Mouse (Mus musculus): ENCODE results near the gene Bsg. TPM values are rescaled to one million over a fixed set of nuclear protein-coding genes. Genes with fewer than 3 reads are reported as not detected.

The Bsg gene
- polyA plus RNA-seq, 1 experiment from 2014 or later, result 1,158 TPM

DNA sequence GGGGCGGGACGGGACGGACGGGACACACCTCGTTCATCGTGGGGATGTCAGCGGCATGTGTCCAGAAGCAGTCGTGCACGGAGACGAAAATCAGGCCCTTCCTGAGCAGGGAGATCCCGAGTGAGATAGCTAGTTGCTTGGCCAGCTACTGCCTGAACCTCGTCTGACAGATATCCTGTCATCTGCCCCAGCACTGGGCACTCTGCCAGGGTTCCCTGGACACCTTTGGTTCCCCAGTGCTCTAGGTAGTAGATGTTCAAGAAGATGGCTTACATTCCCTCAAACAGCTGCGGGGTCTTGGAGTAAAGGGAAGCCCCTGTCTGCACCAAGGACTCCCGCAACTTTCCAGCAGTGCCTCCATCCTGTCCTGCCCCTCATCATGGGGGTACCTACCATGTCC, 32.4 kb downstream of the Bsg start:
- Histone ChIP-seq H3K27ac (ENCODE audit: low read length) (no peak overlapping the region), H3K4me2 (ENCODE audit: low read depth, low read length) (no peak overlapping the region), H3K27me3 (replicated peaks; ENCODE audit: control insufficient read depth, insufficient read depth, low read length) (no peaks in the 10 kb centered on the region), H3K9me3 (ENCODE audit: control insufficient read depth, low read length) (peaks cover 61% of the 10 kb centered on the region), H3K36me3 (ENCODE audit: control insufficient read depth, insufficient read depth, low read length) (peaks cover 77% of the 10 kb centered on the region), H3K9ac (ENCODE audit: low read depth, low read length) (no peak overlapping the region), H3K4me1 (ENCODE audit: control insufficient read depth, insufficient read depth, low read length) (0 out of 2 replicates have a peak, but pooled peaks cover 2% of the 10 kb centered on the region), H3K4me3 (ENCODE audit: low read length) (no peak overlapping the region)
- no peak for ATAC-seq
- WGBS, result 93% methylated on average over 14 of the region's 14 CpGs

DNA sequence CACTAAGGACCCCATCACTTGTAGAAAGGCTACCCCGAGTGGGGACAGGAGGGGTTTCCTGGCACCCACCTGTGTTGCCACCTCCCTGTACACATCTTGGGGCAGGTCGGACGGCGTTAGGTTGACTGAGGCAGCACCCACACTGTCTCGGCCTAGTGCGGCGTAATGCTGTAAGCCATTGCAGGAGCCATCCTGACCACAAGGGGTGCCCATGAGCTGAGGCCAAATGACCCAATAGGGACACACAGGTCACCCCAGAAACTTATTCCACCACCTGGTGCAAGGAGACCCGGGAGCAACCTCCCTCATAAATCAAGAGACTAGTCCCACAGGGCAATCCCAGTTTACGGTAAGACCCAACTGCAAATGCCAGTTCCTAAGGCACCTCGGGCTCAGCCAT, 34.0 kb downstream of the Bsg start:
- Histone ChIP-seq H3K9ac (ENCODE audit: low read depth, low read length) (no peak overlapping the region), H3K4me2 (ENCODE audit: low read depth, low read length) (no peak overlapping the region), H3K27ac (ENCODE audit: low read length) (no peak overlapping the region), H3K9me3 (ENCODE audit: control insufficient read depth, low read length) (peaks cover 61% of the 10 kb centered on the region), H3K4me3 (ENCODE audit: low read length) (no peak overlapping the region), H3K4me1 (ENCODE audit: control insufficient read depth, insufficient read depth, low read length) (0 out of 2 replicates have a peak, but pooled peaks cover 2% of the 10 kb centered on the region), H3K27me3 (replicated peaks; ENCODE audit: control insufficient read depth, insufficient read depth, low read length) (no peaks in the 10 kb centered on the region), H3K36me3 (ENCODE audit: control insufficient read depth, insufficient read depth, low read length) (peaks cover 89% of the 10 kb centered on the region)
- 90% methylated on average over 10 of the region's 10 CpGs for WGBS
- no peak for ATAC-seq

DNA sequence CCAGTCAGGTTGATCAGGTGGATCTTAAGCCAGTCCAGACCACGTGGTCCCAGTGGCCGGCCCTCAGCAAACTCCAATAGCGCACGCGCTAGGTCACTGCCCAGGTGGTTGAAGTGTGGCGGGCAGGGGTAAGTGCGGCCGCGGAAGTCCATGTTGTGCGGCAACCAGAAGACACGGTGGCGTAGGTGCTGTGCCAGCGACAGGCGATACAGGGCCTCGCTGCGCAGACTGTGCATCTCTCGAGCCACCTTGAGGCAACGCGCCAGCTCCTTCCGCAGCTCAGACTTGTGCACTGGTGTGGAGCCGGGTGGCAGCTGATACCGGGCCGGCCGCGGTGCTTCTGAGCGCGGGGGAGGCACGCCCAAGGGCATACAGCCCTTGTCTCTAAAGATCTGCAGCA, 34.9 kb downstream of the Bsg start:
- no peak for ATAC-seq
- H3K9me3 ChIP-seq (ENCODE audit: control insufficient read depth, low read length), result peaks cover 56% of the 10 kb centered on the region
- WGBS, result 94% methylated on average over 28 of the region's 28 CpGs

DNA sequence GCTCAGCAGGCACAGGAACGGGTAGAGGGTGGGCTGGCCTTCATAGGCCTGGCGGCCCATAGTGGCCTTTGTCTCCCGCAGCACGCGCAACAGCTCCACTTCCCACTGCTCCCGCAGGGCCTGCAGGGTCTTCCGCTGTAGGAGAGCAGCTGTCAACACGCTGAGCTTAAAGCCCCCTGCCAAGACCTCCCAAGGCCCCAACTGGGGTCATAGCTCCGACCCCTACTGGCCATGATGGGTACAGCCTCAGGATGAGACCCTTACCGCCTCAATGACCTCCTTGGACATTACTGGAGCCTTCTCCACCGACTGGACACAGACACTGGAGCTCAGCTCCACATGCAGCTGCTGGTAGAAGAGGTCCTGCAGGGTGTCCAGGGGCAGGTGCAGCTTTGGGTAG, 36.6 kb downstream of the Bsg start:
- Histone ChIP-seq H3K9me3 (ENCODE audit: control insufficient read depth, low read length) (peaks cover 49% of the 10 kb centered on the region), H3K4me1 (ENCODE audit: control insufficient read depth, insufficient read depth, low read length) (peaks cover 6% of the 10 kb centered on the region), H3K9ac (ENCODE audit: low read depth, low read length) (no peak overlapping the region), H3K27me3 (replicated peaks; ENCODE audit: control insufficient read depth, insufficient read depth, low read length) (no peaks in the 10 kb centered on the region), H3K4me3 (ENCODE audit: low read length) (no peak overlapping the region), H3K27ac (ENCODE audit: low read length) (no peak overlapping the region), H3K36me3 (ENCODE audit: control insufficient read depth, insufficient read depth, low read length) (peaks cover 79% of the 10 kb centered on the region), H3K4me2 (ENCODE audit: low read depth, low read length) (no peak overlapping the region)
- 79% methylated on average over 11 of the region's 11 CpGs for WGBS
- no peak for ATAC-seq

More for the DNA sequence above, 34.9 kb downstream of the Bsg start:
- H3K4me1 ChIP-seq (ENCODE audit: control insufficient read depth, insufficient read depth, low read length), result 0 out of 2 replicates have a peak, but pooled peaks cover 2% of the 10 kb centered on the region
- peaks cover 90% of the 10 kb centered on the region for H3K36me3 ChIP-seq (ENCODE audit: control insufficient read depth, insufficient read depth, low read length)
- H3K9ac ChIP-seq (ENCODE audit: low read depth, low read length), result no peak overlapping the region
- H3K27me3 ChIP-seq (replicated peaks; ENCODE audit: control insufficient read depth, insufficient read depth, low read length), result no peaks in the 10 kb centered on the region
- H3K27ac ChIP-seq (ENCODE audit: low read length), result no peak overlapping the region
- H3K4me2 ChIP-seq (ENCODE audit: low read depth, low read length), result no peak overlapping the region
- no peak overlapping the region for H3K4me3 ChIP-seq (ENCODE audit: low read length)

DNA sequence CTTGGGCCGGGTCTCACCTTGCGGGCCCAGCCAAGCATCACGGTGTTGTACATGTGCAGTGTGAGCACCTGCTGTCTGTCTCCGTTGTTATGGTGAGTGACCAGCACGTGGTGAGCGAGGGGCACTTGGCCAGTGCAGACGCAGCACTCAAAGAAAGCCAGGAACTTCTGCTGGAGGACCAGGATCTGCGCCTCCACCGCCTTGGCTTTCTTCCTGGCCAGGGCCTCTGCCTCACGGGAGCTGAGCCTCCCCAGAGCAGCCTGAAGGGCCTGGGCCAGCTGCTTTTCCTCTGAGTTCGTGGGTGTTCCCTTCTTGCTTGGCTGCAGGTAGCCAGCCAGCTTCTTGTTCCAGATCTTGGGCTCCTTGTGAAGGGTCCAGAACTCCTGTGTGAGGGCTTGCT, 38.9 kb downstream of the Bsg start:
- ATAC-seq, result no peak
- no peak overlapping the region for H3K4me3 ChIP-seq (ENCODE audit: low read length)
- H3K27ac ChIP-seq (ENCODE audit: low read length), result no peak overlapping the region
- H3K4me1 ChIP-seq (ENCODE audit: control insufficient read depth, insufficient read depth, low read length), result peaks cover 10% of the 10 kb centered on the region
- H3K36me3 ChIP-seq (ENCODE audit: control insufficient read depth, insufficient read depth, low read length), result peaks cover 57% of the 10 kb centered on the region
- no peaks in the 10 kb centered on the region for H3K27me3 ChIP-seq (replicated peaks; ENCODE audit: control insufficient read depth, insufficient read depth, low read length)
- peaks cover 29% of the 10 kb centered on the region for H3K9me3 ChIP-seq (ENCODE audit: control insufficient read depth, low read length)
- WGBS, result 89% methylated on average over 11 of the region's 11 CpGs
- no peak overlapping the region for H3K4me2 ChIP-seq (ENCODE audit: low read depth, low read length)
- no peak overlapping the region for H3K9ac ChIP-seq (ENCODE audit: low read depth, low read length)

DNA sequence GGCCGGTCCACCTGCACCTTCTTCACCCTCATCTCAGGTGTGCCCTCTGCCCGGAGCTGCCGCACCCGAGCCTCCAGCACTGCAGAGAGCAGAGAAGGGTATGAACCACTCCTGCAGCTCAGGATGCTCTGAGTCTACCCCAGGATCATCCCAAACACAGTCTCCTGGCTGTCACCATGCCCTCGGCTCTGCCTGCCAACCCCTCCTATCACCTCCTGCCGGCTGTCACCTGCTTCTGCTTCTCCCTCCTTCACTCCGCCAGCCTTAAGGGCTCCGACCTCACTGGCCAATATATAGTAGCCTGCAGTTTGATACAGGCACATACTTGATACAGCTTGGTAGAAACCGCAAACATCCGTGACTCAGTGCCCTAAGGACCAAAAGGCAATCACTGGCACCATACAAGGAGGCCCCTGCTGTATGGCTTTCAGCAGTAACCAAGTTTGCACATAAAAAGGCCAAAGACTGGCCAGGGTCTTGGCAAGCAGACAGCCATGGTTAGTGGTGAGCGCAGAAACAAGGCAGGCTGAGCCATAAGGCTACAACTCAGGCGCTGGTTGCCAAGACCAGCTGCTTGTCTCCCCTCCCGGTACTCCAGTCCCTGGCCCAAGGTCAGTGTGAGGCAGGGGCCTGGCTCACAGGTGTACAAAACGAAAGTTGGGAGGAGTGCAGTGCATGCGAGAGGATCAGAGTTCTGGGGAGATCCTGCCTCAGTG, 39.5 kb downstream of the Bsg start:
- Histone ChIP-seq H3K9ac (ENCODE audit: low read depth, low read length) (no peak overlapping the region), H3K27ac (ENCODE audit: low read length) (no peak overlapping the region), H3K36me3 (ENCODE audit: control insufficient read depth, insufficient read depth, low read length) (peaks cover 50% of the 10 kb centered on the region), H3K4me1 (ENCODE audit: control insufficient read depth, insufficient read depth, low read length) (peaks cover 10% of the 10 kb centered on the region), H3K27me3 (replicated peaks; ENCODE audit: control insufficient read depth, insufficient read depth, low read length) (no peaks in the 10 kb centered on the region), H3K4me2 (ENCODE audit: low read depth, low read length) (no peak overlapping the region), H3K4me3 (ENCODE audit: low read length) (no peak overlapping the region), H3K9me3 (ENCODE audit: control insufficient read depth, low read length) (peaks cover 23% of the 10 kb centered on the region)
- 95% methylated on average over 15 of the region's 15 CpGs for WGBS
- ATAC-seq, result no peak

DNA sequence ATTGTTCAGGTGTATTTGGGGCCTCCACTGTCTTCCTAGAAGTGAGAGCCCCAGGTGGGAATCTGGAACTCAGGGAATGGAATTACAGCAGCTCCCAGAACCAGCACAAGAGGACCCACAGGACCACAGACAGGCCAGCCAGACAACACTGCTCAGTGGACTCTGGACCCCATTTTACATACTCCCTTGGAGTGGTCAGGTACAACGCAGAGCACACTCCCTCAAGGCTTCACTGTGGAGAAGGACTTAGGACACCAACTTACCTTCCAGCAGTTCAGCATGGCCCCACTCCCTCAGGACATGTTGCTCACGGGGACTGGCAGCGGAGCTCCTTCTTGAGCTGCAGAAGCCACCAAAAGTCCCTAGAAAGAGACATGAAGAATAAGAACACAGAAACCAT, 41.1 kb downstream of the Bsg start:
- H3K4me2 ChIP-seq (ENCODE audit: low read depth, low read length), result peak overlapping the region; percentile 63
- H3K9ac ChIP-seq (ENCODE audit: low read depth, low read length), result peak overlapping the region; percentile 75; the same call in 1 of the 2 replicates
- H3K27me3 ChIP-seq (replicated peaks; ENCODE audit: control insufficient read depth, insufficient read depth, low read length), result no peaks in the 10 kb centered on the region
- peaks cover 7% of the 10 kb centered on the region for H3K9me3 ChIP-seq (ENCODE audit: control insufficient read depth, low read length)
- H3K4me3 ChIP-seq (ENCODE audit: low read length), result peak overlapping the region; percentile 69
- ATAC-seq, result peak; percentile 29
- peaks cover 10% of the 10 kb centered on the region for H3K4me1 ChIP-seq (ENCODE audit: control insufficient read depth, insufficient read depth, low read length)
- peaks cover 34% of the 10 kb centered on the region for H3K36me3 ChIP-seq (ENCODE audit: control insufficient read depth, insufficient read depth, low read length)
- 75% methylated on average over 3 of the region's 3 CpGs for WGBS
- H3K27ac ChIP-seq (ENCODE audit: low read length), result 0 out of 2 replicates have a peak overlapping the region, but pooled peaks have one; percentile 33

DNA sequence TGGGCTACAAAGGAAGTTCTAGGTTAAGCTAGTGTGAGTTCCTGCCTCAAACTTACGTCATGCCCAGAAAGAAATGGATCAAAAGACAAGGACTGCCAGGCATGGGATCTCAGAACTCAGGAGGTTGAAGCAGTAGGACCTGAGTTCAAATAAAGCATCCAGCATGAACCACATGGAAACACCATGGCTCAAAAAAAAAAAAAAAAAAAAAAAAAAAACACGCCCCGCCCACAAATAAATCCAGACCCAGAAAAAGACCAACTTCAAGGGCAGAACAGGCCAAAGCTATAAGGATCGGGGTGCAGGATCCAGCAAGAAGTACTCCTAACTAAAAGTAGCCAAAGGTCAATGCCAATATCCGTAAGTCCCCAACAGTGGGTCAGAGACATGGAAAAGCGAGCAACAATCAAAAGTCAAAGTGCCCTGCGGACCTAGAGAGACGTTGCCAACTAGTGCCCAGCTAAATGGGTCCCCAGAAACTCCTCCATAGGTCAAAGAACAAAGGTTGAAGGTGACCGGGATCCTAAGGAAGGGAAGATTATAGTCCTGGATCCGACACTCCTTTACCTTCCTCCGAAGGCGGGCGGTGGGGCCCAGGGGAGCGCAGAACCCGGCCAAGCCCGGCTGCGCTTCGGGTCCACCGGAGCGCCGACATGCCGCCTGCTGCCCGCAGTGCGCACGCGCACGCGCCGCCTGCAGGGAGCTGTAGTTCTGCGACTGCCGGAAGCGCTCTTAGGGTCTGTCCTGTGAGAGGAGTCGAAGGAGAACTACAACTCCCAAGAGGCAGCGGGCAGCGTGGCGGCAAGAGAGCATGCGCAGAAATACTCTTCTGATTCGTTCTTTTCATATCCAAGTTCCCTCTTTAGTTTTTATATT, 41.8 kb downstream of the Bsg start, which contains the start of gene Polrmt:
Gene Polrmt, minus strand, starts transcription at position 684 of the 876 bp plus-strand sequence.
- peak within 1 kb of the TSS; percentile 33; the same call in 1 of the 2 replicates for H3K27ac ChIP-seq (ENCODE audit: low read length)
- peak within 1 kb of the TSS; percentile 69 for H3K4me3 ChIP-seq (ENCODE audit: low read length)
- peaks cover 27% of the 10 kb centered on the region for H3K36me3 ChIP-seq (ENCODE audit: control insufficient read depth, insufficient read depth, low read length)
- ATAC-seq, result peak; percentile 98
- no peaks in the 10 kb centered on the region for H3K27me3 ChIP-seq (replicated peaks; ENCODE audit: control insufficient read depth, insufficient read depth, low read length)
- H3K4me1 ChIP-seq (ENCODE audit: control insufficient read depth, insufficient read depth, low read length), result peaks cover 10% of the 10 kb centered on the region
- H3K4me2 ChIP-seq (ENCODE audit: low read depth, low read length), result peak within 1 kb of the TSS; percentile 63
- no peaks in the 10 kb centered on the region for H3K9me3 ChIP-seq (ENCODE audit: control insufficient read depth, low read length)
- peak within 1 kb of the TSS; percentile 75 for H3K9ac ChIP-seq (ENCODE audit: low read depth, low read length)
- WGBS, result 2% methylated on average over 37 of the region's 38 CpGs

DNA sequence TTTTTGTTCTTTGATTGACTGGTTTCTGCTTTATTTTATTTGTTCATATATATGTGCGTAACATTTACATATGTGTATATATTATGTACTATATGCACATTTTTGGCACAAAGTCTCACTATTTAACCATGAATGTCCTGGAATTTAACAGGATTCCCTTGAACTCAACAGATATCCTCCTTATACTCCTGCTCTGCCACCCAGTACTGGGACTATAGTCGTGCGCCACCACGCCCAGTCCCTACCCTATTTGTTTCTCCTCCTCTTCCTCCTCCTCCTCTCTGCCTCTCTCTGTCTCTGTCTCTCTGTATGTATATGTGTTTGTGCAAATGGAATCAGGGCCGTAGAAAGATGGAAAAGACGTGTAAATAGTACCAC, 42.5 kb downstream of the Bsg start:
- 25% methylated on average over 6 of the region's 6 CpGs for WGBS
- ATAC-seq, result peak; percentile 77
- H3K9ac ChIP-seq (ENCODE audit: low read depth, low read length), result peak overlapping the region; percentile 51; the same call in 1 of the 2 replicates
- peak overlapping the region; percentile 27 for H3K4me3 ChIP-seq (ENCODE audit: low read length)
- H3K36me3 ChIP-seq (ENCODE audit: control insufficient read depth, insufficient read depth, low read length), result peaks cover 21% of the 10 kb centered on the region
- H3K4me2 ChIP-seq (ENCODE audit: low read depth, low read length), result peak overlapping the region; percentile 48
- H3K4me1 ChIP-seq (ENCODE audit: control insufficient read depth, insufficient read depth, low read length), result peaks cover 10% of the 10 kb centered on the region
- no peak overlapping the region for H3K27ac ChIP-seq (ENCODE audit: low read length)
- no peaks in the 10 kb centered on the region for H3K9me3 ChIP-seq (ENCODE audit: control insufficient read depth, low read length)
- no peaks in the 10 kb centered on the region for H3K27me3 ChIP-seq (replicated peaks; ENCODE audit: control insufficient read depth, insufficient read depth, low read length)
